Mouse (Mus musculus) monocyte, adult 5-6 weeks (primary cell): ENCODE results near the gene Grk6. TPM values are rescaled to one million over a fixed set of nuclear protein-coding genes. Genes with fewer than 3 reads are reported as not detected.
"Not testable (repeated sequence)": the region's sequence is repeated elsewhere in the genome, so short reads cannot be mapped to it uniquely, and the experiment has no call there.

Experiments
- ATAC-seq: fragments of 153-309, 156-312 bp; replicated peaks from 2 replicates; pipeline ENCODE4 v1.8.0; 2017; ENCODE audit warnings: mild to moderate bottlenecking; ENCODE audit not compliant: low TSS enrichment, insufficient number of reproducible peaks, severe bottlenecking, poor library complexity, low FRiP score
- total RNA-seq: library from RNA; stranded (forward); fragments of 200-1000, 200-491, 200-594 nt; gene quantifications from 3 replicates; pipeline ENCODE4 v1.2.3, GENCODE M21; 2017

The Grk6 gene
- total RNA-seq, 1 experiment from 2014 or later = 179 TPM

GRCm38 (mm10) chr13:55420018-55420932 is 24.6 kb upstream of the Grk6 start:
- no peak for ATAC-seq

GRCm38 (mm10) chr13:55420933-55421800 is 23.7 kb upstream of the Grk6 start:
- ATAC-seq = peak; percentile 67

GRCm38 (mm10) chr13:55426613-55427012 is 18.3 kb upstream of the Grk6 start, which contains the start of gene F12:
F12 (minus strand) TSS chr13:55426793.
- no peak for ATAC-seq

GRCm38 (mm10) chr13:55429226-55429888 is 15.5 kb upstream of the Grk6 start:
- peak; percentile 93 for ATAC-seq

GRCm38 (mm10) chr13:55430566-55430965 is 14.3 kb upstream of the Grk6 start:
- no peak for ATAC-seq

GRCm38 (mm10) chr13:55431889-55432685 is 12.8 kb upstream of the Grk6 start:
- peak; percentile 77 for ATAC-seq

GRCm38 (mm10) chr13:55437111-55437629 is 7.7 kb upstream of the Grk6 start:
- ATAC-seq = not testable (repeated sequence)

GRCm38 (mm10) chr13:55443799-55444285 is 1.0 kb upstream of the Grk6 start:
- ATAC-seq = no peak

GRCm38 (mm10) chr13:55444286-55444936 is 461 bp upstream of the Grk6 start:
- peak; percentile 29 for ATAC-seq

- ATAC-seq = no peak
Measured at GRCm38 (mm10) chr13:55445361-55446091, 654 bp downstream of the Grk6 start.

- no peak for ATAC-seq
Measured at GRCm38 (mm10) chr13:55446483-55447105, 1.7 kb downstream of the Grk6 start.

- ATAC-seq = peak; percentile 64
Measured at GRCm38 (mm10) chr13:55447543-55447943, 2.7 kb downstream of the Grk6 start.

GRCm38 (mm10) chr13:55448131-55448530 is 3.3 kb downstream of the Grk6 start:
- ATAC-seq = no peak

- ATAC-seq = no peak
Measured at GRCm38 (mm10) chr13:55449205-55449604, 4.3 kb downstream of the Grk6 start.

- ATAC-seq = no peak
Measured at GRCm38 (mm10) chr13:55449679-55450441, 5.0 kb downstream of the Grk6 start.
